Mouse (Mus musculus): Measurements from ENCODE around the gene Pex6. TPM values are rescaled to one million over a fixed set of nuclear protein-coding genes. Genes with fewer than 3 reads are reported as not detected.

Gene Pex6
- polyA plus RNA-seq, 1 experiment from 2014 or later = 12.2 TPM

GRCm38 (mm10) chr17:46680760-46681373, 30.4 kb upstream of the Pex6 start, which contains the start of gene Klhdc3:
Gene Klhdc3, minus strand, starts transcription at chr17:46680914.
- Histone ChIP-seq H3K9ac (peak within 1 kb of the TSS; percentile 96), H3K4me2 (peak within 1 kb of the TSS; percentile 87), H3K4me1 (peaks cover 40% of the 10 kb centered on the region), H3K9me3 (no peaks in the 10 kb centered on the region), H3K27me3 (replicated peaks) (no peaks in the 10 kb centered on the region), H3K36me3 (peaks cover 62% of the 10 kb centered on the region), H3K4me3 (peak within 1 kb of the TSS; percentile 97), H3K27ac (replicated peaks) (peak within 1 kb of the TSS; percentile 96)
- 0% methylated on average over 49 of the region's 49 CpGs for WGBS
- peak; percentile 98 for ATAC-seq (ENCODE audit: extremely low read depth, insufficient number of reproducible peaks, low FRiP score, low TSS enrichment)

DNA sequence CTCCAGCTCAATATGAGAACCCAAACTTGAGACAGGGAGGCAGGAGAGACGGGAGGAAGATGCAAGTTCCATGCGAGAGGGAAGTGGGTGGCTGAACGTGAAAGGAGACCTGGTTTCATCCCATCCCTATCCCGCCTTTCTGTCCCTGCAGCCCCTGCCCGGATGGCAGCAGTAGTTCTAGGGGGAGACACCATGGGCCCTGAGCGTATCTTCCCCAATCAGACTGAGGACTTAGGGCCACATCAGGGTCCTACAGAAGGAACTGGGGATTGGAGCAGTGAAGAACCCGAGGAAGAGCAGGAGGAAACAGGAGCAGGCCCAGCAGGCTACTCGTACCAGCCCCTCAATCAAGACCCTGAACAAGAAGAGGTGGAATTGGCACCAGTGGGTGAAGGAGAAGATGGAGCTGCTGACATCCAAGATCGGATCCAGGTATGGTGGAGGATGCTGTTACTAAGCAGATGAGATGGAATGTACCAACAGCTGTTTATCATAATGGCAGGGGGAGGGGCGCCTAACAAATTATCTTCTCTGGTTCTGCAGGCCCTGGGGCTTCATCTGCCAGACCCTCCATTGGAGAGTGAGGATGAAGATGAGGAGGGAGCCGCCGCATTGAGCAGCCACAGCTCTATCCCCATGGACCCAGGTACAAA, 29.7 kb upstream of the Pex6 start:
- ATAC-seq (ENCODE audit: extremely low read depth, insufficient number of reproducible peaks, low FRiP score, low TSS enrichment) = no peak
- peak overlapping the region; percentile 97 for H3K4me3 ChIP-seq
- no peaks in the 10 kb centered on the region for H3K9me3 ChIP-seq
- peaks cover 62% of the 10 kb centered on the region for H3K36me3 ChIP-seq
- peak overlapping the region; percentile 83 for H3K9ac ChIP-seq
- 19% methylated on average over 12 of the region's 12 CpGs for WGBS
- peak overlapping the region; percentile 74 for H3K27ac ChIP-seq (replicated peaks)
- H3K27me3 ChIP-seq (replicated peaks) = no peaks in the 10 kb centered on the region
- peak overlapping the region; percentile 87 for H3K4me2 ChIP-seq
- peaks cover 40% of the 10 kb centered on the region for H3K4me1 ChIP-seq

- no peak overlapping the region for H3K4me3 ChIP-seq
- 85% methylated on average over 16 of the region's 16 CpGs for WGBS
- no peak overlapping the region for H3K27ac ChIP-seq (replicated peaks)
- H3K4me1 ChIP-seq = peaks cover 37% of the 10 kb centered on the region
- H3K9ac ChIP-seq = no peak overlapping the region
- H3K4me2 ChIP-seq = no peak overlapping the region
- H3K36me3 ChIP-seq = peaks cover 62% of the 10 kb centered on the region
- no peak for ATAC-seq (ENCODE audit: extremely low read depth, insufficient number of reproducible peaks, low FRiP score, low TSS enrichment)
- no peaks in the 10 kb centered on the region for H3K9me3 ChIP-seq
- H3K27me3 ChIP-seq (replicated peaks) = no peaks in the 10 kb centered on the region
Observed at GRCm38 (mm10) chr17:46682654-46683389, 28.4 kb upstream of the Pex6 start.

GRCm38 (mm10) chr17:46685913-46686312, 25.4 kb upstream of the Pex6 start:
- Histone ChIP-seq H3K4me2 (no peak overlapping the region), H3K4me1 (peaks cover 19% of the 10 kb centered on the region), H3K27ac (replicated peaks) (no peak overlapping the region), H3K4me3 (no peak overlapping the region), H3K27me3 (replicated peaks) (no peaks in the 10 kb centered on the region), H3K9ac (no peak overlapping the region), H3K9me3 (no peaks in the 10 kb centered on the region), H3K36me3 (peaks cover 71% of the 10 kb centered on the region)
- 89% methylated on average over 6 of the region's 6 CpGs for WGBS
- no peak for ATAC-seq (ENCODE audit: extremely low read depth, insufficient number of reproducible peaks, low FRiP score, low TSS enrichment)

GRCm38 (mm10) chr17:46690665-46691064, 20.6 kb upstream of the Pex6 start:
- 63% methylated on average over 12 of the region's 12 CpGs for WGBS
- ATAC-seq (ENCODE audit: extremely low read depth, insufficient number of reproducible peaks, low FRiP score, low TSS enrichment) = no peak

DNA sequence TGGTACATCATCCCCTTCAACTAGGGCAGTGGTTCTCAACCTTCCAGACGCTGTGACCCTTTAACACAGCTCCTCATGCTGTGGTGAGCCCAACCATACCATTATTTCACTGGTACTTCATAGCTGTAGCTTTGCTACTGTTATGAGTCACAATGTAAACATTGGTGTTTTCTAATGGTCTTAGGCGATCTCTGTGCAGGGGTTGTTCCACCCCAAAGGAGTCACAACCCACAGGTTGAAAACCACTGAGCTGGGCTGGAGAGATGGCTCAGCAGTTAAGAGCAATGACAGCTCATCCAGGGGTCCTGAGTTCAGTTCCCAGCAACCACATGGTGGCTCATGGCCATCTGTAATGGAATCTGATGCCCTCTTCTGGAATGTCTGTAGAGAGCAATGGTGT, 19.9 kb upstream of the Pex6 start:
- H3K27me3 ChIP-seq (replicated peaks) = no peaks in the 10 kb centered on the region
- H3K9me3 ChIP-seq = no peaks in the 10 kb centered on the region
- no peak overlapping the region for H3K4me3 ChIP-seq
- no peak overlapping the region for H3K4me2 ChIP-seq
- WGBS = 92% methylated on average over 2 of the region's 2 CpGs
- H3K4me1 ChIP-seq = 0 out of 2 replicates have a peak, but pooled peaks cover 4% of the 10 kb centered on the region
- H3K9ac ChIP-seq = no peak overlapping the region
- ATAC-seq (ENCODE audit: extremely low read depth, insufficient number of reproducible peaks, low FRiP score, low TSS enrichment) = no peak
- no peak overlapping the region for H3K27ac ChIP-seq (replicated peaks)
- H3K36me3 ChIP-seq = peaks cover 44% of the 10 kb centered on the region

More at GRCm38 (mm10) chr17:46690665-46691064, 20.6 kb upstream of the Pex6 start:
- H3K36me3 ChIP-seq = peaks cover 48% of the 10 kb centered on the region
- no peaks in the 10 kb centered on the region for H3K27me3 ChIP-seq (replicated peaks)
- 0 out of 2 replicates have a peak, but pooled peaks cover 4% of the 10 kb centered on the region for H3K4me1 ChIP-seq
- H3K4me2 ChIP-seq = no peak overlapping the region
- no peak overlapping the region for H3K4me3 ChIP-seq
- no peak overlapping the region for H3K9ac ChIP-seq
- H3K27ac ChIP-seq (replicated peaks) = no peak overlapping the region
- H3K9me3 ChIP-seq = no peaks in the 10 kb centered on the region

- Histone ChIP-seq H3K27me3 (replicated peaks) (no peaks in the 10 kb centered on the region), H3K36me3 (peaks cover 37% of the 10 kb centered on the region), H3K27ac (replicated peaks) (no peak overlapping the region), H3K9me3 (no peaks in the 10 kb centered on the region), H3K4me1 (0 out of 2 replicates have a peak, but pooled peaks cover 8% of the 10 kb centered on the region), H3K9ac (no peak overlapping the region), H3K4me2 (no peak overlapping the region), H3K4me3 (no peak overlapping the region)
- WGBS = 85% methylated on average over 1 of the region's 1 CpGs
- no peak for ATAC-seq (ENCODE audit: extremely low read depth, insufficient number of reproducible peaks, low FRiP score, low TSS enrichment)
Observed at GRCm38 (mm10) chr17:46694517-46695063, 16.7 kb upstream of the Pex6 start.

DNA sequence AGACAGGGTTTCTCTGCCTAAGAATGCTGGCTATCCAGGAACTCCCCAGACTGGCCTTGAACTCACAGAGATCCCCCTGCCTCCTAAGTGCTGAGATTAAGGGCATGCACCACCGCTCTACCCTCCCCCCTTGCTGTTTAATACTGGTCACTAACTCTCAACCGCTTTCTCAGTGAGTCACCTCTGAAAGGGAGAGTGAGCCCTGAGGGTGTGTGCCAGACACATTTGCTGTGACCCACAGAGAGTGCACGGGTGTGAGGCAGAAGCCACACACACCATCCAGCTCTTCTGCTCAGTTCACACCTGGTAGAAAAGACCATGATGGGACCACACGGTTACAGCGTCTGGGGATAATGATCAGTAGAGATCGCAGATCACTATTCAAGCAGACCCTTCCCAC, 12.7 kb upstream of the Pex6 start:
- Histone ChIP-seq H3K27ac (replicated peaks) (no peak overlapping the region), H3K36me3 (peaks cover 26% of the 10 kb centered on the region), H3K4me1 (peaks cover 26% of the 10 kb centered on the region), H3K9me3 (no peaks in the 10 kb centered on the region), H3K27me3 (replicated peaks) (no peaks in the 10 kb centered on the region), H3K4me2 (no peak overlapping the region), H3K4me3 (no peak overlapping the region), H3K9ac (no peak overlapping the region)
- ATAC-seq (ENCODE audit: extremely low read depth, insufficient number of reproducible peaks, low FRiP score, low TSS enrichment) = no peak
- 78% methylated on average over 6 of the region's 6 CpGs for WGBS

GRCm38 (mm10) chr17:46699245-46699644, 12.0 kb upstream of the Pex6 start:
- Histone ChIP-seq H3K9ac (no peak overlapping the region), H3K36me3 (peaks cover 26% of the 10 kb centered on the region), H3K27ac (replicated peaks) (no peak overlapping the region), H3K27me3 (replicated peaks) (no peaks in the 10 kb centered on the region), H3K4me2 (no peak overlapping the region), H3K4me3 (no peak overlapping the region), H3K9me3 (no peaks in the 10 kb centered on the region), H3K4me1 (peaks cover 33% of the 10 kb centered on the region)
- WGBS = 76% methylated on average over 5 of the region's 5 CpGs
- ATAC-seq (ENCODE audit: extremely low read depth, insufficient number of reproducible peaks, low FRiP score, low TSS enrichment) = no peak

GRCm38 (mm10) chr17:46699912-46700311, 11.4 kb upstream of the Pex6 start:
- H3K9me3 ChIP-seq = no peaks in the 10 kb centered on the region
- peaks cover 26% of the 10 kb centered on the region for H3K36me3 ChIP-seq
- H3K4me2 ChIP-seq = no peak overlapping the region
- ATAC-seq (ENCODE audit: extremely low read depth, insufficient number of reproducible peaks, low FRiP score, low TSS enrichment) = no peak
- no peak overlapping the region for H3K9ac ChIP-seq
- no peaks in the 10 kb centered on the region for H3K27me3 ChIP-seq (replicated peaks)
- H3K4me3 ChIP-seq = no peak overlapping the region
- 81% methylated on average over 3 of the region's 3 CpGs for WGBS
- no peak overlapping the region for H3K27ac ChIP-seq (replicated peaks)
- peaks cover 33% of the 10 kb centered on the region for H3K4me1 ChIP-seq

DNA sequence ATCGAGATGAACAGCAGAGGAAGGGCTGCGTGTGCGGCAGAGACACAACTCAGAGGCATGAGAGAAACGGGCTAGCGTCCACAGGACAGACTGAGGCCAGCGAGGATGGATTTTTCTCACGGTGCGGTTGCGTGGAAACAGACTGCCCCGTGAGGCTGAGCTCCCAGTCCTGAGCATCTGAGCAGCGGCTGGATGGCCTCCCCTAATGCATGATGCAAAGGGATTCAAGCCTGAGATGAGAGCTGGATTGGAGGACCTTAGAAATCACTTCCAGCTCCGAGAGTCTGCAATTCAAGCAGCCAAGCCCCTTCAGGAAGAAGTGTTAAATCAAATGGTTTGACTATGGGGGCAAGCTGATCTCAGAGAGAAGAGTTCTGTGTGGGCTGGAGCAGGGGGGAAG, 9.8 kb upstream of the Pex6 start:
- Histone ChIP-seq H3K4me3 (no peak overlapping the region), H3K27me3 (replicated peaks) (no peaks in the 10 kb centered on the region), H3K4me1 (peaks cover 43% of the 10 kb centered on the region), H3K9ac (0 out of 2 replicates have a peak overlapping the region, but pooled peaks have one; percentile 21), H3K36me3 (peaks cover 24% of the 10 kb centered on the region), H3K4me2 (no peak overlapping the region), H3K27ac (replicated peaks) (no peak overlapping the region), H3K9me3 (no peaks in the 10 kb centered on the region)
- ATAC-seq (ENCODE audit: extremely low read depth, insufficient number of reproducible peaks, low FRiP score, low TSS enrichment) = no peak
- 80% methylated on average over 12 of the region's 12 CpGs for WGBS

Data from heart, embryonic 13.5 days (tissue).